In the genomic region with DNA sequence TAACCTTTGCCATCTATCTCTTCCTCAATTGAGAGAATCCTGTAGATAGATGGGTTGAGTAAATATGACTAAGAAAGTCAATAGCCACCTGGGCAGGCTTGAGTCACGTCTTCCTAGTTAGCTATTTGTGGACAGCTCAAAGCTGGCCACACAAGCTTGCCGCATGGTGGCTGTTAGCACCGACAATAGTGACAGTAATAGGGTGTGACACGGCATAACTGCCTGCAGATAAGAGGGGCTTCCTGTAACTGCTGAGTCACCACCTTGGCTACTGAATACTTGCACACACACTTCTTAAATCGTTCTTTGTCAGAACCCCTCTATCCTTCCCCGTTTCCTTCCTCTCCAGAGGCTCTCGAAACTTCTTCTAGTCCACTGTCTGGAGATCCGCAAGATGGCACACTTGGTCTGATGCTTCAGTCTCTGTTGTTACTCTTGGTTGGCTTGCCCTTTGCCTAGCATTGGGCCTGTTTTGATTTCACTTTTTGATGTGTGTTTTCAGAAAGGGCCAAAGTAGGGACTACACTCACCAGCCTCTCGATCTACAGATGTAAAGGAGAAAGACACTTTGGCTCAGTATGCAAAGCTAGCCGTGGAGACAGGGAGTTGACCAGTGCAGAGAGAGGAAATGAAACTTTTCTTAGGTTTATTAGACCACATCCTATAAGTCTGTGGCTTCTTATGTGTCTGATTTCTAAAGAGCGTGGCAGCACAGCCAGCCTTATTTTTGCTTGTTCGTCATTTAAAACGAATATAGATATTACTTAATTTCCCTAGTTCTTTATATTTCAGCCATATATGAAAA, we compare ENCODE assay signal across 10 mouse cellular contexts.
A peak's percentile ranks its signal among the peaks of the same experiment; 100 is the strongest.
DNase-seq lines count a peak whose midpoint lies in the region; ATAC-seq lines count a peak whose summit lies in the region.
"Had no signal": no experiment of that assay in that cellular context is flagged by ENCODE, and none has a peak within 500 bp of the region (broad histone marks: within the 10 kb centered on the region; RNA-seq: fewer than 3 reads in every experiment).

No protein-coding gene starts in this region.

- no peak overlapping the region for H3K4me3 ChIP-seq in intestine, embryonic 14.5 days (ENCODE audit: low read depth, low read length)
- no peak overlapping the region for H3K4me3 ChIP-seq in forebrain, embryonic 13.5 days
- H3K4me3 ChIP-seq: midbrain, embryonic 12.5 days had no signal

- H3K9ac ChIP-seq in intestine, embryonic 14.5 days (ENCODE audit: low read length), result no peak overlapping the region
- no peak overlapping the region for H3K9ac ChIP-seq in forebrain, embryonic 13.5 days
- H3K9ac ChIP-seq: midbrain, embryonic 12.5 days had no signal

- peaks cover 5% of the 10 kb centered on the region; the same call in 1 of the 2 replicates for H3K4me1 ChIP-seq in intestine, embryonic 14.5 days (replicated peaks; ENCODE audit: control insufficient read depth, insufficient read depth, low read length)
- H3K4me1 ChIP-seq in forebrain, embryonic 13.5 days, result peaks cover 8% of the 10 kb centered on the region; the same call in 1 of the 2 replicates

- peak; percentile 78 for ATAC-seq in intestine, embryonic 14.5 days (replicated peaks; ENCODE audit: low FRiP score, low TSS enrichment, low read depth)
- ATAC-seq in megakaryocyte-erythroid progenitor cell, adult 5-6 weeks (replicated peaks; ENCODE audit: low FRiP score, low TSS enrichment, poor library complexity, severe bottlenecking), result peak; percentile 72
- no peak for ATAC-seq in forebrain, embryonic 13.5 days

- H3K4me2 ChIP-seq in intestine, embryonic 14.5 days (ENCODE audit: low read length), result no peak overlapping the region
- no peak overlapping the region for H3K4me2 ChIP-seq in forebrain, embryonic 13.5 days
- H3K4me2 ChIP-seq: midbrain, embryonic 12.5 days had no signal

- H3K36me3 ChIP-seq in intestine, embryonic 14.5 days (ENCODE audit: control insufficient read depth, insufficient read depth, low read length), result peaks cover 6% of the 10 kb centered on the region; the same call in 1 of the 2 replicates
- no peaks in the 10 kb centered on the region for H3K36me3 ChIP-seq in forebrain, embryonic 13.5 days (ENCODE audit: poor library complexity, severe bottlenecking)

- intact Hi-C loops in gastrocnemius, postnatal 14 days (cut with DNase I; ENCODE audit: low total_unique reads), result no loop called here

- 78% methylated on average over 13 of the region's 13 CpGs for WGBS in intestine, embryonic 14.5 days
- WGBS in forebrain, embryonic 13.5 days, result 90% methylated on average over 13 of the region's 13 CpGs

- peak; percentile 99 for DNase-seq in 416B (ENCODE audit: low read depth)
- DNase-seq in B cell, adult 2 months, result peak; percentile 52 to 57
- no peak for DNase-seq in intestine, embryonic 14.5 days (ENCODE audit: low spot score)
- no peak for DNase-seq in gastrocnemius, postnatal 14 days
- DNase-seq in kidney, postnatal 10 days, result no peak
- DNase-seq: cerebellum, adult 11 months; gastrocnemius, postnatal 25 days had no signal

- no peak overlapping the region for H3K27ac ChIP-seq in intestine, embryonic 14.5 days (ENCODE audit: low read depth)
- H3K27ac ChIP-seq in forebrain, embryonic 13.5 days, result no peak overlapping the region
- H3K27ac ChIP-seq: midbrain, embryonic 12.5 days had no signal

- H3K9me3 ChIP-seq in intestine, embryonic 14.5 days (ENCODE audit: control insufficient read depth, low read length), result no peaks in the 10 kb centered on the region
- H3K9me3 ChIP-seq in forebrain, embryonic 13.5 days (replicated peaks), result no peaks in the 10 kb centered on the region
- H3K9me3 ChIP-seq: midbrain, embryonic 12.5 days had no signal

- no peaks in the 10 kb centered on the region for H3K27me3 ChIP-seq in intestine, embryonic 14.5 days (replicated peaks; ENCODE audit: control insufficient read depth, insufficient read depth, low read length)
- H3K27me3 ChIP-seq in forebrain, embryonic 13.5 days, result no peaks in the 10 kb centered on the region
- H3K27me3 ChIP-seq: midbrain, embryonic 12.5 days had no signal

Comparison
In these comparisons a context has a peak if more than half of its experiments do, and no peak if none do; other contexts are left out.
1. DNase-seq: peak in 416B (single experiment) and B cell, adult 2 months (2 of 2); none in intestine, embryonic 14.5 days (single experiment), gastrocnemius, postnatal 14 days (single experiment) and kidney, postnatal 10 days (single experiment).